Mouse (Mus musculus): ENCODE measurements around the gene Tspan18.

GRCm38 (mm10) chr2:93318781-93319349 is 15.4 kb downstream of the Tspan18 start:
- TF ChIP-seq CTCF (IDR thresholded peaks at IDR 0.05; ENCODE audit: low read depth) (no peak), EP300 (IDR thresholded peaks at IDR 0.05; ENCODE audit: low read depth) (no peak)

All from liver, embryonic 14.5 days (tissue).